ENCODE assay signal across 10 mouse cellular contexts in genomic region chr1:74452611-74453045, GRCm38 (mm10). TPM values are rescaled to one million over a fixed set of nuclear protein-coding genes. Genes with fewer than 3 reads are reported as not detected.
A peak's percentile ranks its signal among the peaks of the same experiment; 100 is the strongest.
DNase-seq lines count a peak whose midpoint lies in the region; ATAC-seq and TF ChIP-seq lines count a peak whose summit lies in the region.
"Had no signal": no experiment of that assay in that cellular context is flagged by ENCODE, and none has a peak within 500 bp of the region (broad histone marks: within the 10 kb centered on the region; RNA-seq: fewer than 3 reads in every experiment).

No protein-coding gene starts in this region.

- H3K27me3 ChIP-seq in heart, embryonic 11.5 days (ENCODE audit: control insufficient read depth, insufficient read depth, low read length) = no peaks in the 10 kb centered on the region
- no peaks in the 10 kb centered on the region for H3K27me3 ChIP-seq in CH12.LX (replicated peaks)
- H3K27me3 ChIP-seq in lung, postnatal 0 days (replicated peaks; ENCODE audit: insufficient read depth, low read length) = no peaks in the 10 kb centered on the region
- H3K27me3 ChIP-seq: embryonic facial prominence, embryonic 15.5 days; neural tube, embryonic 12.5 days had no signal

- no peaks in the 10 kb centered on the region for H3K4me1 ChIP-seq in heart, embryonic 11.5 days (ENCODE audit: control insufficient read depth, insufficient read depth, low read length)
- H3K4me1 ChIP-seq in CH12.LX (ENCODE audit: control insufficient read depth in 1 of 2, insufficient read depth in 2 of 2) = peaks cover 0 to 7% of the 10 kb centered on the region in 2 experiments; a peak in 2 of 4 replicates
- H3K4me1 ChIP-seq in lung, postnatal 0 days (ENCODE audit: insufficient read depth, low read depth, low read length) = no peaks in the 10 kb centered on the region
- H3K4me1 ChIP-seq: embryonic facial prominence, embryonic 15.5 days; neural tube, embryonic 12.5 days had no signal

- no peak overlapping the region for H3K4me3 ChIP-seq in heart, embryonic 11.5 days (ENCODE audit: low read depth, low read length)
- no peak overlapping the region for H3K4me3 ChIP-seq in CH12.LX (replicated peaks in 1 of 3; ENCODE audit: low read depth in 2 of 3, low read length in 2 of 3, poor library complexity in 1 of 3)
- H3K4me3 ChIP-seq in lung, postnatal 0 days (ENCODE audit: low read depth, low read length) = no peak overlapping the region
- H3K4me3 ChIP-seq: embryonic facial prominence, embryonic 15.5 days; neural tube, embryonic 12.5 days had no signal

- WGBS in heart, embryonic 11.5 days (ENCODE audit: insufficient replicate concordance) = 45% methylated on average over 4 of the region's 4 CpGs
- WGBS in lung, postnatal 0 days = 38% methylated on average over 4 of the region's 4 CpGs

- TF ChIP-seq RAD21 in CH12.LX (IDR thresholded peaks at IDR 0.05; ENCODE audit: low read depth, low read length) = peak; percentile 90

- ATAC-seq in heart, embryonic 11.5 days (replicated peaks; ENCODE audit: insufficient number of reproducible peaks, low FRiP score, low TSS enrichment) = no peak
- peak; percentile 56 to 62 for ATAC-seq in hematopoietic stem cell, adult 5-6 weeks (replicated peaks in 1 of 2; ENCODE audit: insufficient read depth in 1 of 2, low FRiP score in 2 of 2, low TSS enrichment in 1 of 2, low read depth in 1 of 2, poor library complexity in 2 of 2, severe bottlenecking in 2 of 2)
- peak; percentile 89 for ATAC-seq in lung, postnatal 0 days

- H3K9ac ChIP-seq in heart, embryonic 11.5 days (ENCODE audit: low read depth, low read length) = no peak overlapping the region
- no peak overlapping the region for H3K9ac ChIP-seq in CH12.LX (ENCODE audit: insufficient read depth, low read depth)
- H3K9ac ChIP-seq in lung, postnatal 0 days (replicated peaks; ENCODE audit: low read depth) = no peak overlapping the region
- H3K9ac ChIP-seq: embryonic facial prominence, embryonic 15.5 days; neural tube, embryonic 12.5 days had no signal

- H3K4me2 ChIP-seq in heart, embryonic 11.5 days = no peak overlapping the region
- no peak overlapping the region for H3K4me2 ChIP-seq in CH12.LX (ENCODE audit: insufficient read depth, low read depth, poor library complexity, severe bottlenecking)
- H3K4me2 ChIP-seq in lung, postnatal 0 days (replicated peaks; ENCODE audit: low read depth, low read length) = no peak overlapping the region
- H3K4me2 ChIP-seq: embryonic facial prominence, embryonic 15.5 days; neural tube, embryonic 12.5 days had no signal

- no peak for TF ChIP-seq EP300 in CH12.LX (IDR thresholded peaks at IDR 0.05; ENCODE audit: low read length)
- peak; percentile 49; the same call in 1 of the 2 replicates for TF ChIP-seq EP300 in lung, postnatal 0 days (IDR thresholded peaks at IDR 0.05)

- H3K36me3 ChIP-seq in heart, embryonic 11.5 days (ENCODE audit: control insufficient read depth, insufficient read depth, low read length) = peaks cover 20% of the 10 kb centered on the region
- peaks cover 42 to 85% of the 10 kb centered on the region in 2 experiments for H3K36me3 ChIP-seq in CH12.LX (replicated peaks in 1 of 2; ENCODE audit: control insufficient read depth in 1 of 2, insufficient read depth in 1 of 2, low read length in 1 of 2)
- peaks cover 27% of the 10 kb centered on the region; the same call in 1 of the 2 replicates for H3K36me3 ChIP-seq in lung, postnatal 0 days (ENCODE audit: insufficient read depth, low read length)

- TF ChIP-seq CTCF in CH12.LX (conservative IDR thresholded peaks at IDR 0.05 in 1 of 2, IDR thresholded peaks at IDR 0.05 in 1 of 2; ENCODE audit: low read depth in 2 of 2, low read length in 2 of 2) = peak; percentile 80 to 82
- TF ChIP-seq CTCF in lung, postnatal 0 days (IDR thresholded peaks at IDR 0.05) = peak; percentile 76

- TF ChIP-seq POLR2A in CH12.LX (IDR thresholded peaks at IDR 0.05; ENCODE audit: low read depth, low read length) = no peak

- H3K27ac ChIP-seq in heart, embryonic 11.5 days (ENCODE audit: low read depth, low read length) = no peak overlapping the region
- H3K27ac ChIP-seq in CH12.LX (ENCODE audit: insufficient read depth, low read depth) = no peak overlapping the region
- H3K27ac ChIP-seq in lung, postnatal 0 days (ENCODE audit: low read length) = no peak overlapping the region
- H3K27ac ChIP-seq: embryonic facial prominence, embryonic 15.5 days; neural tube, embryonic 12.5 days had no signal

- dilution Hi-C loops in CH12.LX (cut with MboI; ENCODE audit: extremely low pct_ligation_motif_present, extremely low pct_unique_long_range_greater_than_20kb, low sequenced_read_pairs) = no loop called here

- H3K9me3 ChIP-seq in heart, embryonic 11.5 days (replicated peaks; ENCODE audit: control insufficient read depth, low read length) = no peaks in the 10 kb centered on the region
- no peaks in the 10 kb centered on the region for H3K9me3 ChIP-seq in CH12.LX (replicated peaks; ENCODE audit: low read length)
- H3K9me3 ChIP-seq in lung, postnatal 0 days (ENCODE audit: low read length) = no peaks in the 10 kb centered on the region
- H3K9me3 ChIP-seq: embryonic facial prominence, embryonic 15.5 days; neural tube, embryonic 12.5 days had no signal

- H3K79me2 ChIP-seq in CH12.LX (replicated peaks; ENCODE audit: control insufficient read depth, extremely low read depth, insufficient read depth, poor library complexity, severe bottlenecking) = no peaks in the 10 kb centered on the region

- in situ Hi-C loops in CH12.LX (cut with MboI; ENCODE audit: low pct_ligation_motif_present, low pct_unique_long_range_greater_than_20kb, low sequenced_read_pairs) = no loop called here

- DNase-seq in heart, adult 18-20 months = peak; percentile 45 to 58
- DNase-seq in CH12.LX (ENCODE audit: extremely low read depth) = peak; percentile 59
- peak; percentile 35 for DNase-seq in c-Kit-negative CD71-positive TER-119-positive erythroid progenitor cells, embryonic 14.5 days (ENCODE audit: low read depth, low spot score)
- peak; percentile 90 for DNase-seq in lung, postnatal 0 days (ENCODE audit: low spot score)
- no peak for DNase-seq in right cerebral cortex, postnatal 14 days
- DNase-seq in layer of hippocampus, postnatal 36 days = no peak

TF ChIP-seq in CH12.LX, 34 proteins besides CTCF, POLR2A, EP300 and RAD21:
- peak; percentile 63 for TF ChIP-seq SMC3 (IDR thresholded peaks at IDR 0.05; ENCODE audit: low read depth, low read length)
- no peak for TF ChIP-seq CHD2 (IDR thresholded peaks at IDR 0.05; ENCODE audit: low read length)

RNA-seq across cellular contexts. Expression of gene Vil1, which starts 43.5 kb away (rescaled TPM):
- 1 to 10 TPM; 1.2 to 1.5 TPM for total RNA-seq in heart, adult 18-20 months (2021)
- 0.23 and 0.45 TPM in 2 replicates for polyA plus RNA-seq in heart, embryonic 11.5 days (2014; fragmentation: Nextera tagmentation; extraction: Ambion mirVana)
- total RNA-seq in CH12.LX (2012; rRNA removed) (0.08 TPM in 1 of 2 replicates, not detected in the other), CH12.LX (2014; rRNA removed) (not detected in 2 replicates)
- polyA plus RNA-seq in CH12.LX (2012; ENCODE audit: insufficient read length, low read depth) = 0.10 TPM in 1 of 2 replicates, not detected in the other
- 0.55 TPM in 1 of 2 replicates, not detected in the other for total RNA-seq in hematopoietic stem cell, adult 5-6 weeks (2017)
- polyA plus RNA-seq in lung, postnatal 0 days (2015; fragmentation: Nextera tagmentation; extraction: Ambion mirVana) = 0.75 and 1.3 TPM in 2 replicates
- under 1 TPM; 0.10 to 0.33 TPM for total RNA-seq in layer of hippocampus, postnatal 36 days (2021)

RNA-seq across cellular contexts. Expression of gene Cnot9, which starts 53.2 kb away (rescaled TPM):
- total RNA-seq in heart, adult 18-20 months (2021) = 10 to 100 TPM; 12.6 to 13.0 TPM
- 41.4 and 48.7 TPM in 2 replicates for polyA plus RNA-seq in heart, embryonic 11.5 days (2014; fragmentation: Nextera tagmentation; extraction: Ambion mirVana)
- total RNA-seq in CH12.LX (2012; rRNA removed) = 46.1 and 52.3 TPM in 2 replicates
- total RNA-seq in CH12.LX (2014; rRNA removed) = 80.8 and 84.5 TPM in 2 replicates
- polyA plus RNA-seq in CH12.LX (2012; ENCODE audit: insufficient read length, low read depth) = 58.5 and 70.5 TPM in 2 replicates
- total RNA-seq in hematopoietic stem cell, adult 5-6 weeks (2017) = 73.4 and 82.5 TPM in 2 replicates
- polyA plus RNA-seq in lung, postnatal 0 days (2015; fragmentation: Nextera tagmentation; extraction: Ambion mirVana) = 20.0 and 20.9 TPM in 2 replicates
- 10 to 100 TPM; 26.9 to 29.1 TPM for total RNA-seq in layer of hippocampus, postnatal 36 days (2021)

Comparison
In these comparisons a context has a peak if more than half of its experiments do, and no peak if none do; other contexts are left out.
1. DNase-seq: peak in heart, adult 18-20 months (2 of 2), CH12.LX (single experiment), c-Kit-negative CD71-positive TER-119-positive erythroid progenitor cells, embryonic 14.5 days (single experiment) and lung, postnatal 0 days (single experiment); none in right cerebral cortex, postnatal 14 days (single experiment) and layer of hippocampus, postnatal 36 days (0 of 2).